Mouse (Mus musculus) brain, adult 2 months (tissue): ENCODE measurements around the gene Tmem198.

Source experiments
- DNase-seq: peaks from one replicate; pipeline ENCODE4 v3.0.0; 2011; ENCODE audit warnings: low read depth, low spot score

Gene Tmem198

GRCm38 (mm10) chr1:75516703-75517380 lies 37.5 kb downstream of the Tmem198 start:
- no peak for DNase-seq

DNA sequence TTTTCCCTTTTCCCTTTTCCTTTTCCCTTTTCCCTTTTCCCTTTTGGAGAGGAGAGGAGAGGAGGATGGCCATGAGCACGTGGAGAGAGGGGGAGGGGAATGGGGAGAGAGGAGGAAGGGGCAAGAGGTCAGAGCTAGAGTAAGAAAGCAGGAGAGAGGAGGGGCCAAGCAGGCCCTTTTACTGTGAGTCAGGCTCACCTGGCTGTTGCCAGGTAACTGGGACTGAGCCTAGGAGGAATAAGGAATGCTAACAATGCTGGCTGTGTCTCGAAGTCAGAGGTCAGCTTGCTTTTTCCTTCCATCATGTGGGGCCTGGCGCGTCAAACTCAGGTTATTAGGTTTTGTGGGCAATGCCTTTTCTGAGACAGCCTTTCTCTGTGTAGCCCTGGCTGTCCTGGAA lies 38.7 kb downstream of the Tmem198 start:
- no peak for DNase-seq

GRCm38 (mm10) chr1:75518427-75518826 lies 39.1 kb downstream of the Tmem198 start:
- no peak for DNase-seq

- no peak for DNase-seq
Measured at GRCm38 (mm10) chr1:75519576-75519975, 40.2 kb downstream of the Tmem198 start.

GRCm38 (mm10) chr1:75521321-75522031 lies 42.1 kb downstream of the Tmem198 start, which contains the start of gene Stk11ip:
TSS of gene Stk11ip (plus strand) at chr1:75521529.
- DNase-seq, result peak; percentile 96

GRCm38 (mm10) chr1:75524679-75525078 lies 45.3 kb downstream of the Tmem198 start:
- no peak for DNase-seq

DNA sequence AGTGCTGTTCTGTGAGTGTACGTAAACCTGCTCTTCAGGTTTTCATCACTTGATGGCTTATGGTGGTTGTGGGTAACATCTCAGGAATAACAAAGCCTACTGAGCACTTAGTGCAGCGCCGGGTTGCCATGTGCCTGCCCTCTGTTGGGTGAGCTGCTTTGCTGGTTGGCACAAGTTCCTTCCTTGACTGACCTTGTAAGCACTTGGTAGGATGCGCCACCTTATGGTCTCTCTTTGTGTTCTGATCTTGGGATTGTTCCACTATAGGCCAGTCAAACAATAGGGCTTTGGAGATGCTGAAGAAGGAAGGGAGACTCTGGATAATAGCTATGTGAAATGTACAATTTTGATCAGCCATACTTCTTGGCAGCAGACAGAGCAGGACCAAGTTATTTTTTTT lies 51.2 kb downstream of the Tmem198 start:
- DNase-seq, result peak; percentile 30

DNA sequence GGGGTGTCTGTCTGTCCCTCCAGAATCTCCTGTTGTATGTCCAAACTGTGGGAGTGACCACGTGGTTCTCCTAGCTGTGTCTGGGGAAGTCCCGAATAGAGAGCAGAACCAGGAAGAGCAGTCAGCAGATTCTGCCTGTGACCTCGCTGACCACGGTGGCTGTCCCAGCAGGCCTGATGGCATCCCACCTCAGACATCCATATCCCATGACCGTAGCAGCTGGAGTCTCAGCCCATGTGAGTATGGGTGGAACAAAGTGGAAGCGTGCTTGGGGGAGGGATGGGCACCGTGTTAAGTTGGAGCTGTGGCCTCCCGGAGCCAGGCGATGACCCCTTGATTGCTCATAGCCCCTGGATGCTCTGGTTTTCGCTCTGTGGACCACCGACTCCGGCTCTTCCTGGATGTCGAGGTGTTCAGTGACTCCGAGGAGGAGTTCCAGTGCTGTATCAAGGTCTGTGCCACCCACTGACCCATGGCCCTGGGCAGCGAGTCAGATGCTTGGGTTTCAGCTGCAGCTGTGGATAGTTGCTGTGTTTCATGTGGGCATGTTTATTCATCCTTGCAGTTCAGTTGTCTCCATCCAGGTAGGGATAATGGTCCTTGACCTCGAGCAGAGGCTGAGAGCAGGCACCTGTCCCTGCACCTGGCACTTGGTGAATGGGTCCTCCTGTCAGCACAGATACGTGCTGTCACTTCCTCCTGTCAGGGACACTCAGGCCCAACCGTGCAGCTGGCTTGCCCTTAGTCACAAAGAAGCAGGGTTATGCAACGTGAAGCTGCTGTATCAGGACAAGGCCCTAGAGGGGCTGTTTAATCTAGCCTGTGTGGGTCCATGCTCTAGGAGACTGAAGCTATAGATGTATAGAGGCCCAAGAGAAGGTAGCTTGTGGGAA lies 53.2 kb downstream of the Tmem198 start:
- no peak for DNase-seq

- no peak for DNase-seq
Measured at GRCm38 (mm10) chr1:75533325-75534252, 54.3 kb downstream of the Tmem198 start.
